Mouse (Mus musculus) midbrain, postnatal 0 days (tissue): ENCODE measurements at regions not wholly inside any gene's neighbourhood (a gene's known extent, or its start where the extent isn't known, plus 50 kb on each side); places are given as distances from the start of the nearest gene placed in this dataset.
"Not testable (repeated sequence)": the region's sequence is repeated elsewhere in the genome, so short reads cannot be mapped to it uniquely, and the experiment has no call there.

Source experiments
- ATAC-seq: fragments of 200-750 bp; cut with Nextera tagmentation; 2 replicates; pipeline ENCODE4 v1.8.0; 2017; ENCODE audit warnings: moderate number of reproducible peaks, mild to moderate bottlenecking, moderate TSS enrichment, moderate library complexity; ENCODE audit not compliant: low FRiP score
- DNase-seq: peaks from one replicate; pipeline ENCODE4 v3.0.0-alpha.2; 2015; ENCODE audit warnings: low spot score
- H3K27ac ChIP-seq: fragments of 300-500 bp; sonication (generic); 2 replicates; pipeline ENCODE4 v1.5.1; 2014; ENCODE audit warnings: low read depth, mild to moderate bottlenecking, low read length, mixed read lengths
- H3K27me3 ChIP-seq: fragments of 300-500 bp; sonication (generic); 2 replicates; pipeline ENCODE4 v1.6.1; 2014; ENCODE audit warnings: low read length, control low read depth, mixed read lengths; ENCODE audit not compliant: insufficient read depth
- H3K36me3 ChIP-seq: fragments of 300-500 bp; sonication (generic); 2 replicates; pipeline ENCODE4 v1.6.1; 2014; ENCODE audit warnings: low read length, control low read depth, mixed read lengths; ENCODE audit not compliant: insufficient read depth
- H3K4me1 ChIP-seq: fragments of 300-500 bp; sonication (generic); 2 replicates; pipeline ENCODE4 v1.6.1; 2014; ENCODE audit warnings: mild to moderate bottlenecking, control low read depth, antibody characterized with exemption, low read length, mixed read lengths; ENCODE audit not compliant: insufficient read depth
- H3K4me2 ChIP-seq: fragments of 300-500 bp; sonication (generic); 2 replicates; pipeline ENCODE4 v1.6.1; 2014; ENCODE audit warnings: low read depth, mild to moderate bottlenecking, low read length, mixed read lengths; ENCODE audit not compliant: poor library complexity, severe bottlenecking
- H3K4me3 ChIP-seq: fragments of 300-500 bp; sonication (generic); 2 replicates; pipeline ENCODE4 v1.5.1; 2014; ENCODE audit warnings: low read depth, mild to moderate bottlenecking, low read length, moderate library complexity
- H3K9ac ChIP-seq: fragments of 300-500 bp; sonication (generic); replicated peaks from 2 replicates; pipeline ENCODE4 v1.6.1; 2014; ENCODE audit warnings: mild to moderate bottlenecking, low read length, moderate library complexity, mixed read lengths; ENCODE audit not compliant: poor library complexity, severe bottlenecking
- H3K9me3 ChIP-seq: fragments of 300-500 bp; sonication (generic); 2 replicates; pipeline ENCODE4 v1.6.1; 2016; ENCODE audit warnings: low read length, control low read depth
- CTCF ChIP-seq: IDR thresholded peaks from 2 replicates; pipeline ENCODE4 v1.5.1; 2016; ENCODE audit warnings: antibody characterized with exemption, mild to moderate bottlenecking
- WGBS: fragments of 180-500 bp; shearing (Covaris S2); extraction: QIAGEN DNeasy Blood & Tissue Kit; methylation state at CpG from one replicate; pipeline ENCODE4 v1.1.7; 2014; 5-methylcytosine and 5-hydroxymethylcytosine counted together

GRCm38 (mm10) chr17:82399328-82399727 is 661.2 kb upstream of the Slc8a1 start:
- H3K9ac ChIP-seq, result no peak overlapping the region
- H3K9me3 ChIP-seq, result no peaks in the 10 kb centered on the region
- no peak for DNase-seq
- no peak for ATAC-seq
- H3K4me2 ChIP-seq, result no peak overlapping the region
- WGBS, result 86% methylated on average over 1 of the region's 1 CpGs
- H3K27me3 ChIP-seq, result no peaks in the 10 kb centered on the region
- H3K4me3 ChIP-seq, result no peak overlapping the region
- TF ChIP-seq CTCF, result no peak
- H3K27ac ChIP-seq, result no peak overlapping the region
- no peaks in the 10 kb centered on the region for H3K4me1 ChIP-seq
- no peaks in the 10 kb centered on the region for H3K36me3 ChIP-seq

DNA sequence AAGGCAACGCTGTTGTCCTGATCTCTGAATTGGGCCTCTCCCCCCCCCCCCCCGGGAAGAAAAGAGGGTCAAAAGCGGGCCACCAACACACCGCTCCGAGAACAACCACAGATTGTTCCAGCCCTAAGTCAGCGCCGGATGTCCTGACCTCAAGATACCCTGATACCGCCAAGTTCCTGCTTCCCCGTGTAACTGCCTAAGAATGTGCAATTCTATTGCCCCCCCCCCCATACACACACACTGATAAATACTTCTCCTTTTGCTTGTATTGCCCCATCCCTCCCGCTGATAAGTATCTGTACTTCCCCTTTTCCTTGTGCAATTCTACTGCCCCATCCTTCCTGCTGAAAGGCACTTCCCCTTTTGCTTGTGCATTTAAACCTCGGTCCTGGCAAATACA is 641.2 kb upstream of the Slc8a1 start:
- H3K9me3 ChIP-seq, H3K4me1 ChIP-seq, H3K36me3 ChIP-seq, H3K9ac ChIP-seq, H3K4me3 ChIP-seq, H3K4me2 ChIP-seq, H3K27me3 ChIP-seq, DNase-seq, H3K27ac ChIP-seq, ATAC-seq: not testable (repeated sequence)
- WGBS, result 93% methylated on average over 4 of the region's 11 CpGs

GRCm38 (mm10) chr17:82378248-82378820 is 640.2 kb upstream of the Slc8a1 start:
- no peaks in the 10 kb centered on the region for H3K27me3 ChIP-seq
- 88% methylated on average over 2 of the region's 2 CpGs for WGBS
- H3K9ac ChIP-seq, result no peak overlapping the region
- no peaks in the 10 kb centered on the region for H3K36me3 ChIP-seq
- no peak overlapping the region for H3K4me2 ChIP-seq
- DNase-seq (no peak), ATAC-seq (no peak)
- no peak overlapping the region for H3K4me3 ChIP-seq
- no peak for TF ChIP-seq CTCF
- H3K9me3 ChIP-seq, result no peaks in the 10 kb centered on the region
- H3K4me1 ChIP-seq, result no peaks in the 10 kb centered on the region
- H3K27ac ChIP-seq, result no peak overlapping the region

- WGBS, result 76% methylated on average over 1 of the region's 1 CpGs
- Histone ChIP-seq H3K4me1 (no peaks in the 10 kb centered on the region), H3K27ac (no peak overlapping the region), H3K9ac (no peak overlapping the region), H3K4me2 (no peak overlapping the region), H3K27me3 (no peaks in the 10 kb centered on the region), H3K4me3 (no peak overlapping the region), H3K9me3 (no peaks in the 10 kb centered on the region), H3K36me3 (no peaks in the 10 kb centered on the region)
- TF ChIP-seq CTCF, result no peak
- ATAC-seq, result no peak
- DNase-seq, result no peak
These were observed 639.0 kb upstream of the Slc8a1 start for GRCm38 (mm10) chr17:82377176-82377592.

GRCm38 (mm10) chr17:82367876-82368275 is 629.7 kb upstream of the Slc8a1 start:
- H3K27ac ChIP-seq, result no peak overlapping the region
- H3K27me3 ChIP-seq, result no peaks in the 10 kb centered on the region
- no peak for TF ChIP-seq CTCF
- DNase-seq (no peak), ATAC-seq (no peak)
- no peak overlapping the region for H3K4me3 ChIP-seq
- no peaks in the 10 kb centered on the region for H3K9me3 ChIP-seq
- no peak overlapping the region for H3K9ac ChIP-seq
- no peaks in the 10 kb centered on the region for H3K4me1 ChIP-seq
- H3K4me2 ChIP-seq, result no peak overlapping the region
- H3K36me3 ChIP-seq, result no peaks in the 10 kb centered on the region

- Histone ChIP-seq H3K4me3 (no peak overlapping the region), H3K9me3 (no peaks in the 10 kb centered on the region), H3K36me3 (no peaks in the 10 kb centered on the region), H3K27ac (no peak overlapping the region), H3K9ac (no peak overlapping the region), H3K27me3 (no peaks in the 10 kb centered on the region), H3K4me1 (no peaks in the 10 kb centered on the region), H3K4me2 (no peak overlapping the region)
- DNase-seq (no peak), ATAC-seq (no peak)
- WGBS, result 76% methylated on average over 4 of the region's 4 CpGs
- TF ChIP-seq CTCF, result no peak
These were observed 627.8 kb upstream of the Slc8a1 start for GRCm38 (mm10) chr17:82366001-82366400.
